Mouse (Mus musculus): ENCODE results near the gene Psenen.

DNA sequence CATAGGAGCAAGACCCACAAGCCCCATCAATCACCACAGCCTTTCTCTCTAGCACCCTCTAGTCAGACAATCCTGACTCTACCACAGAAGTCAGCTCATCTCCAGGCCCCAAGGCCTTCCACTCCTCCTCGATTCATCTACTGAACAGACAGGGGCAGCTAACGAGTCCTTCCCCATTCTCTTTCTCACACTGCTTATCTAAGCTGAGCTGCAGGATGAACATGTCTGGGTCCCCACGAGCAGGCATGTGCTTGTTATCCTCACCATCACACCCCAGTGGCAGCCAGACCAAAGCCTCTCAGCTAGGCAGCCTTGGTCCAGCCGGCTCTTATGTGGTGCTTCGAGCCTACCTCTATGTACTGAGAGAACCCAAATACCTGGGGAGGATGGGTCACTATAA is 9.0 kb upstream of the Psenen start:
- no peak for TF ChIP-seq CTCF (conservative IDR thresholded peaks at IDR 0.05; ENCODE audit: low read length)
- no peak for TF ChIP-seq POU5F1 (IDR thresholded peaks at IDR 0.05; ENCODE audit: borderline replicate concordance, low read length)
